Mouse (Mus musculus) myocyte (in vitro differentiated cells): Measurements from ENCODE around the gene Myf5. TPM values are rescaled to one million over a fixed set of nuclear protein-coding genes. Genes with fewer than 3 reads are reported as not detected.

Experiments used
- H3K27me3 ChIP-seq: one replicate; pipeline ENCODE4 v1.6.1; 2011; ENCODE audit not compliant: control insufficient read depth, insufficient read depth, insufficient read length
- H3K36me3 ChIP-seq: one replicate; pipeline ENCODE4 v1.6.1; 2011; ENCODE audit not compliant: control insufficient read depth, insufficient read depth
- H3K4me2 ChIP-seq: one replicate; pipeline ENCODE4 v1.6.1; 2011; ENCODE audit warnings: low read depth, control low read depth
- H3K4me3 ChIP-seq: one replicate; pipeline ENCODE4 v1.5.1; 2011; ENCODE audit warnings: mild to moderate bottlenecking, control low read depth, moderate library complexity
- H3K79me2 ChIP-seq: one replicate; pipeline ENCODE4 v1.6.1; 2011; ENCODE audit not compliant: control insufficient read depth, insufficient read depth
- H3ac ChIP-seq: one replicate; pipeline ENCODE4 v1.6.1; 2011; ENCODE audit not compliant: control insufficient read depth, insufficient read length
- CEBPB ChIP-seq: IDR thresholded peaks from 2 replicates; pipeline ENCODE4 v1.6.1; 2011; ENCODE audit warnings: mild to moderate bottlenecking, moderate library complexity; ENCODE audit not compliant: poor library complexity, insufficient read depth, severe bottlenecking
- E2F4 ChIP-seq: IDR thresholded peaks from one replicate; pipeline ENCODE4 v1.6.1; 2011; ENCODE audit warnings: mild to moderate bottlenecking, control low read depth, moderate library complexity; ENCODE audit not compliant: insufficient read depth
- MAX ChIP-seq: IDR thresholded peaks from one replicate; pipeline ENCODE4 v1.6.1; 2011; ENCODE audit warnings: low read depth, mild to moderate bottlenecking, control low read depth
- MYOD1 ChIP-seq, 3 experiments: IDR thresholded peaks; one replicate each; pipeline ENCODE4 v1.6.1; 2011; ENCODE audit warnings: control low read depth in 2 of 3, low read depth in 2 of 3, mild to moderate bottlenecking in 2 of 3, moderate library complexity in 1 of 3; ENCODE audit not compliant: insufficient read length in 2 of 3, control insufficient read depth in 1 of 3
- MYOG ChIP-seq, 3 experiments: IDR thresholded peaks; one replicate each; pipeline ENCODE4 v1.6.1; 2011; ENCODE audit warnings: control low read depth in 2 of 3, low read depth in 2 of 3, mild to moderate bottlenecking in 2 of 3; ENCODE audit not compliant: insufficient read length in 2 of 3, control insufficient read depth in 1 of 3, insufficient read depth in 1 of 3
- POLR2A ChIP-seq: IDR thresholded peaks from one replicate; pipeline ENCODE4 v1.6.1; 2011; ENCODE audit warnings: low read depth, mild to moderate bottlenecking, control low read depth, moderate library complexity; ENCODE audit not compliant: insufficient read length
- POLR2AphosphoS2 ChIP-seq: IDR thresholded peaks from one replicate; pipeline ENCODE4 v1.6.1; 2011; ENCODE audit warnings: low read depth, control low read depth; ENCODE audit not compliant: insufficient read length
- REST ChIP-seq: IDR thresholded peaks from one replicate; pipeline ENCODE4 v1.6.1; 2011; ENCODE audit warnings: mild to moderate bottlenecking, control low read depth, moderate library complexity; ENCODE audit not compliant: insufficient read depth, insufficient read length
- SRF ChIP-seq: IDR thresholded peaks from one replicate; pipeline ENCODE4 v1.6.1; 2011; ENCODE audit warnings: low read depth; ENCODE audit not compliant: control insufficient read depth, insufficient read length
- TCF12 ChIP-seq: IDR thresholded peaks from one replicate; pipeline ENCODE4 v1.6.1; 2011; ENCODE audit warnings: mild to moderate bottlenecking, control low read depth; ENCODE audit not compliant: poor library complexity, insufficient read depth, severe bottlenecking
- TCF3 ChIP-seq: IDR thresholded peaks from one replicate; pipeline ENCODE4 v1.6.1; 2011; ENCODE audit warnings: low read depth, control low read depth; ENCODE audit not compliant: insufficient read length
- USF1 ChIP-seq: IDR thresholded peaks from one replicate; pipeline ENCODE4 v1.6.1; 2011; ENCODE audit warnings: low read depth, mild to moderate bottlenecking, control low read depth, moderate library complexity
- polyA plus RNA-seq: library from polyadenylated mRNA; unstranded; fragments of >200 nt; fragmentation: generic; extraction: Trizol; gene quantifications from one replicate; pipeline ENCODE4 v1.2.1, GENCODE M21; 2012; ENCODE audit warnings: missing spikeins

The Myf5 gene
- polyA plus RNA-seq, 1 experiment = 10.2 TPM

DNA sequence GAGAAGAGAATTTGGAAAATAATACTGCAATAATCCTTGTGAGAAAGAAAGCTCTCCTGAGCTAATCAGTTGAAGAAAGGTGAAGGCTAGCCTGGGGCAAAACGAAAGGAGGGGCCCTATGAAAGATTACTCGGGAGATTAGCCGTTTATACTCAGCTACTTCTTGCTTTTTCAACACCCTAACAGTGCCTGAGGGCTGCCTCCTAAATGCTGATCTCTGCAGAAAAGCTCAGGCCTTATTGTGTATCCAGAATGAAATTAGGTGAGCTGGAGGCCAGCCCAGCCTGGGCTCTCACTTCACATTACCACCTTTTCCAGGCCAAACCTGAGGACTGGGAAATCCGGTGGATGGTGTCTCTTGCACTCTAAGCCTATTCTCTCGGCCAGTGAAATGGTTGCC, 49.0 kb downstream of the Myf5 start:
- Histone ChIP-seq H3K4me3 (no peak overlapping the region), H3K36me3 (no peaks in the 10 kb centered on the region), H3K27me3 (no peaks in the 10 kb centered on the region), H3K4me2 (no peak overlapping the region), H3K79me2 (no peaks in the 10 kb centered on the region), H3ac (no peak overlapping the region)
- TF ChIP-seq MAX = no peak
- no peak for TF ChIP-seq TCF12
- TF ChIP-seq TCF3 = no peak
- no peak for TF ChIP-seq MYOD1 (IDR thresholded peaks at IDR 0.05; ENCODE audit: control insufficient read depth in 1 of 3, insufficient read length in 2 of 3, low read depth in 2 of 3)
- no peak for TF ChIP-seq E2F4
- TF ChIP-seq USF1 = no peak
- no peak for TF ChIP-seq REST
- no peak for TF ChIP-seq CEBPB
- no peak for TF ChIP-seq MYOG (IDR thresholded peaks at IDR 0.05; ENCODE audit: control insufficient read depth in 1 of 3, insufficient read depth in 1 of 3, insufficient read length in 2 of 3, low read depth in 2 of 3)
- TF ChIP-seq POLR2AphosphoS2 = no peak
- no peak for TF ChIP-seq SRF
- TF ChIP-seq POLR2A = no peak

Other genes starting within 250 kb of the Myf5 start
- 0.48 TPM for gene Lin7a, start 214.4 kb downstream of the Myf5 start, polyA plus RNA-seq
- gene Myf6, start 8.6 kb upstream of the Myf5 start, polyA plus RNA-seq = 4.4 TPM
- 0.10 TPM for gene Ptprq, start 233.9 kb upstream of the Myf5 start, polyA plus RNA-seq